Mouse (Mus musculus): ENCODE data around the gene Csn1s2a.

DNA sequence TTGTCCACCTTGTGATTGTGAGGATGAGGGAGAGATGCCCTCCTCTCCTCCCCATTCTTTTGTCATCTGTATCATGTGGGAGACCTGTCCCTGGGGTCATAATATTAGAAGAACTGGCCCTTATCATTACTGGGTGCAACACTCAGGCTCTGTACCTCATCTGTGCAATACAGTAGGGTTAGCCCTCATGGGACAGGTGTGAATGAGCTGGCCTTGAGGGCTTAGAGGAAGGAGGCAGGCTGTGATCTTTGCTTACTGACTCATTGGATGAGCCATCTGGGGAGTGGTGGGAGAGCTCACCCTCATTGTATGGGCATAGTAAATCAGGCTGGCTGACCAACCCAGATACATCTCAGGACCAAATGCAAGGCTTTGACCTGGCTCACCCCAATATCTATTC lies 39.5 kb upstream of the Csn1s2a start:
- TF ChIP-seq TAL1 (IDR thresholded peaks at IDR 0.05; ENCODE audit: low read length) (no peak), GATA1 (IDR thresholded peaks at IDR 0.05; ENCODE audit: low read length) (no peak)

Measured in erythroblast, embryonic 14.5 days (primary cell).